Mouse (Mus musculus) erythroid progenitor cell, adult 5-6 weeks (primary cell): ENCODE measurements around the gene B4galt7. TPM values are rescaled to one million over a fixed set of nuclear protein-coding genes. Genes with fewer than 3 reads are reported as not detected.
"Not testable (repeated sequence)": the region's sequence is repeated elsewhere in the genome, so short reads cannot be mapped to it uniquely, and the experiment has no call there.

Source experiments
- ATAC-seq: replicated peaks from 2 replicates; pipeline ENCODE4 v1.8.0; 2016; ENCODE audit warnings: moderate number of reproducible peaks, mild to moderate bottlenecking, moderate TSS enrichment, inconsistent platforms; ENCODE audit not compliant: poor library complexity, low FRiP score, severe bottlenecking
- total RNA-seq, 2 experiments: library from RNA; stranded (forward) in 1 of 2; stranded (reverse) in 1 of 2; fragments of 150-400 nt in 1 of 2; fragments of 186-747, 209-891 nt in 1 of 2; gene quantifications; 2 replicates each; pipeline versions ENCODE4 v1.2.3 to v1.2.4; 2015 to 2017; ENCODE audit warnings: low replicate concordance in 2 of 2

The B4galt7 gene
- total RNA-seq (2015; ENCODE audit: low replicate concordance): 2.9 and 3.4 TPM in 2 replicates
- 0.53 and 4.0 TPM in 2 replicates for total RNA-seq (2017; ENCODE audit: low replicate concordance)

GRCm38 (mm10) chr13:55599566-55600540 lies at the start of gene B4galt7:
B4galt7 (plus strand) TSS chr13:55599896.
- peak; percentile 96 for ATAC-seq

- ATAC-seq: no peak
Observed at GRCm38 (mm10) chr13:55555921-55556320, 43.8 kb upstream of the B4galt7 start.

DNA sequence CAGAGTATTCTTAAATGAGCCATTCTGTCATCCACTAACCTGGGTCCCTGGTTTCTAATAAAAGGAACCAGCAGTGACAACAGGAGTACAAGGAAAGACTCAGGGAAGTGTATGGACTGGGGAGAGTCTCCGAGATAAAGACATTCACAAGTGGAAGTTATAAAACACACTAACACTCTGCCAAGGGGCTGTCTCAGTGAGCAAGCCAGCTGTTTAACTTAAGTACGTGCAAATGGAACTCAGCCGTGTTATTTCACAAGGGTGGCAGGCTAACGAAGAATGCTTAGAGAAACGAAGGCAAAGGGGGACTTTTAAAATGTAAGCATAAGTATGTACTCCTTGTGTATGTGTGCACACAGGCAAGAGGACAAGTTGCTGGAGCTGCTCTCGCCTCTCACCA lies 42.2 kb upstream of the B4galt7 start:
- ATAC-seq: no peak

DNA sequence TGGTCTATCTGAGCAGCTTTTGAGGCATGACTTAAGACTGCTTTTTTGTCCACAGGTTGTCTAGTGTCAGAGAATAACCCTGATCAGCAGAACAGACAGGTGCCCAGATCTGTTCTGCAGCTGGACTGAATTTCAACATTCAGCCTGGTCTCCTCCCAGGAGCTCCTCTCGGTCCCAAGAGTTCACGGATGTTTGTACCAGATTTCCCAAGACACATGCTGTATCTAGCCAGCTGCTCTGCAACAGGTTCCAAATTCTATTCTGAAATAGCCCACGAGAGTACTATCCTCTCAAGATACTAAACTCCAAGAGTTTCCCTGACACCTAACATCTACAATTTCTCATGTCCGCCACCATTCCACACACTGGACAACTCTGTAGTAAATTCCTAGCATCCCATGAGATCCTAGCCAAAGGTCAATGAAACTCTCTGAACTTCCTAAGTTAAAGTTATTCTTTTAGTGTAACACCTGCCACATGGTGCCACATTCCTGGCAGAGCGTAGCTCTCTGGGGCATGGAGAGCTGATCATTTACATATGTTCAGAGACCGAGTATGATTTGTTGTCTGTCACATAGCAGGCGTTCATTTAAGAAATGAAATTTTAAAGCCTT lies 36.3 kb upstream of the B4galt7 start:
- ATAC-seq: no peak

DNA sequence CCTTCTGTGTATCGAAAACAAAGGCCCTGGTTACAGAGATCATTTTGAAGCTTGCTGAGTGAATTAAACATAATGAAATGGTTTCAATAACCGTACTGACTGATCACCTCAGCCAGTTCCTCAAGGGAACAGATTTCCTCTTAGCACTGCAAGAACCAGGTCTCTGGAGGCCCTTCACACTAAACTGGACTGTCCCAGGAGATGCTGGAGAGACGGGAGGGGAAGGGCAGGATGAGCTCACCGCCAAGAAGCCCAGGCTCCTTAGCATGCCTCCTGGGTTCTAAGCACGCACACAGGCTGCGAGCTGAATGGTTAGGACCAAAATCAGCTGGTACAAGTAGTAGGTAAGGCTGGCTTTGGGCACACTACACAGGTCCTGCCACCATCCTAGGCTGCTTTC lies 32.7 kb upstream of the B4galt7 start:
- ATAC-seq: no peak

DNA sequence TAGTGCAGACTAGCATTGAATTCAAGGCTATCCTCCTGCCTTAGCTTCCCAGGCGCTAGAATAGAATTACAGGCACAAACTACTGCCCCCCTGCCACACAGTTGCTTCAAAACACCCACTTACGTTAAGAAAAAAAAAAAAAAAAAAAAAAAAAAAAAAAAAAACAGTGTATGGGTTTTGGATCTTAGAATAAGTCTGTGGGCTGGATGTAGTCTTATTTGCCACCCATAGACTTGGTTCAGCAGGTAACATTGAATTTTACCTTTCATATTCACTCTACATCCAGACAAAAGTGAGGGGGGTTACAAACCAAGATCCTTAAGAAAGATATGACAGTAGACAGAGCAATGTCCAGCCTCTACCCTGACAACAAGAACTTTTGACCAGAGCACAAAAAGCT lies 31.7 kb upstream of the B4galt7 start:
- no peak for ATAC-seq

DNA sequence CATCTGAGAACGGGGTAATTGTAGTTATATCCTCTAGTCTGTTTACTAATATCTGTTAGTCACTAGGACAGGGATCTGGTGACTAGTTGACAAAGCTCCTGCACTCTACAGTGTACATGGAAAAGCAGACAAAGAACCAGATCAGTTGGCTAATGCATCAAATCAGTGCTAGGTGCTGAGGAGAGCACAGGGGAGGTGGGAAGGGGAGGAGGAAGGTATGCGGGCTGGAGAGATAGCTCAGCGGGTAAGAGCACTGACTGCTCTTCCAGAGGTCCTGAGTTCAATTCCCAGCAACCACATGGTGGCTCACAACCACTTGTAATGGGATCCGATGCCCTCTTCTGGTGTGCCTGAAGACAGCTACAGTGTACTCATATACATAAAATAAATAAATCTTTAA lies 31.2 kb upstream of the B4galt7 start:
- ATAC-seq: not testable (repeated sequence)

DNA sequence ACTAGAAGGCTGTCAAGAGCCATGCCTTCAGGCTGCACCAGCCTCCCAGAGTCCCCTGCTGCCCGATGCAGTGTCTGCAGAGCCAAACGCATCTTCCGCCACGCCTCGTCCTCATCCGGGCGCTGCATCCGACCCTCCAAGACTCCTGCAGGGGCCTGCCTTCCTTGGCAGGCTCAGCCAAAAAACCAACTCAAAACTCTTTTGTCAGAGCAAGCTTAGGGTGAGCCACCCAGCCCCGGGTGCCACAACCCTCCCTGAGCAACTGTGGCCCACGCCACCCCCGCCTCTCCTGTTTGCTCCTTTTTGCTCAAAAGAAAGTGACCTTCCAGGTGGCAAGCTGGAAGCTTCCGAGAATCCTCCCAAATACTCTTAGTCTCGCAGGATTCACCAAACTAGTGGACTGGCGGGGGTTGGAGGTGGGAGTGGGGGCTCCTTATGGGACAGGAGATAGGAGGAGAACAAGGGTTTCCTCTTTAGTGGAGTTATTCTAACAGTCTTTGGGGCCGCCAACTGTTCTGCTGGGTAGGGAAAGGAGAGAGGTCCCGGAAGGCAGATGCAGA lies 29.9 kb upstream of the B4galt7 start:
- 0 out of 2 replicates have a peak, but pooled peaks have one; percentile 1 for ATAC-seq

GRCm38 (mm10) chr13:55570286-55570973 lies 29.3 kb upstream of the B4galt7 start:
- ATAC-seq: peak; percentile 22

GRCm38 (mm10) chr13:55571027-55571751 lies 28.5 kb upstream of the B4galt7 start, which contains the start of gene Fam193b:
Fam193b (minus strand) TSS chr13:55571120.
- peak; percentile 98 for ATAC-seq

DNA sequence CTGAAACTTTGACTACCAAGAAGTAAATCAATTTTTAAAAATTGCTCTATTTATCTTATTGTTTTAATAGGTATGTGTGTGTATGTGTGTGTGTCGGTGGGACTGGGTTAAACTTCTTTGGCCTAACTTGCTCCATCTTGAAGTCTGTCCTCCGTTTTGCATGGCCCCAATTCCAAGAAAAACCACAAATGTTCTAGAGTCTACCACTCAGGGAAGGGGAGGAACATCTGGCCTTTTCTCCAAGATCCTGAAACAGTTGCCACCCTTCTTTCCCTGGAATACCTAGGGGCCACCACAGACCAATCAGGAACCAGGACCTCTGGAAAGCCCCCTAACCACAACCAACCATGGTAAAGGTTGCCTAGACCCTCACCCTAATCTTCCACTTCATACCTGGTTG lies 27.7 kb upstream of the B4galt7 start:
- ATAC-seq: no peak

GRCm38 (mm10) chr13:55573432-55573831 lies 26.3 kb upstream of the B4galt7 start, which contains the start of gene Tmed9:
Tmed9 (plus strand) TSS chr13:55573732.
- ATAC-seq: no peak

- ATAC-seq: no peak
Observed at GRCm38 (mm10) chr13:55574321-55574720, 25.4 kb upstream of the B4galt7 start.

DNA sequence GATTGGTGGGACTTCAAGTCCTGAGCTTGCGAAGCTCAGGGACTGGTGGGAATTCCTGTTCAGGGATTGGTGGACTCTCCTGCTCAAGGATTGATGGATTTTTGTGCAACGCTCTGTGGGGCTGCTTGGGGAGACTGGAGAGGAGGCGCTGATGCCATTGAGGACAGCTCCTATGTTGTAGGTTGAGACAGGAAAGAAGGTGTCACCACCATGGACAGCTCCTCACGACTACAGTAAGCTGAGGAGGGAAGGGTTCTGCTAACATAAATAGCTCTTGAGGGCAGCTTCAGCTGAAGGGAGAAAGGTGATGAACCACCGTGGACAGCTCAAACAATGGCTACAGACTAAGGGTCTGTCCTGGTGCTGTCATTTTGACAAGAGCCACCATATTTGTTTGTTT lies 23.8 kb upstream of the B4galt7 start:
- no peak for ATAC-seq

DNA sequence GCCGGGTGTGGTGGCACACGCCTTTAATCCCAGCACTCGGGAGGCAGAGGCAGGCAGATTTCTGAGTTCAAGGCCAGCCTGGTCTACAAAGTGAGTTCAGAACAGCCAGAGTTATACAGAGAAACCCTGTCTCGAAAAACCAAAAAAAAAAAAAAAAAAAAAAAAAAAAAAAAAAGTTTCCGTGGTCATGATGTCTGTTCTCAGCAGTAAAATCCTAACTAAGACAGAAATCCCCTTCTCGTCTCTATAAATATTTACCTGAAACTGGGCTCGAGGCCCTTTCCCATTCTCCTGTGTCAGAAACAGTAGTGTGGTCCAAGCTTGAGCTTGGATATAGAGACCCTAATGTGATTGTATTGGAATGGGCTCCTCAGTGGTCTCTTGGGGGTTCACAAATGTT lies 22.8 kb upstream of the B4galt7 start:
- ATAC-seq: not testable (repeated sequence)

- no peak for ATAC-seq
Observed at GRCm38 (mm10) chr13:55578086-55578485, 21.6 kb upstream of the B4galt7 start.

- no peak for ATAC-seq
Observed at GRCm38 (mm10) chr13:55591961-55592490, 7.7 kb upstream of the B4galt7 start.

DNA sequence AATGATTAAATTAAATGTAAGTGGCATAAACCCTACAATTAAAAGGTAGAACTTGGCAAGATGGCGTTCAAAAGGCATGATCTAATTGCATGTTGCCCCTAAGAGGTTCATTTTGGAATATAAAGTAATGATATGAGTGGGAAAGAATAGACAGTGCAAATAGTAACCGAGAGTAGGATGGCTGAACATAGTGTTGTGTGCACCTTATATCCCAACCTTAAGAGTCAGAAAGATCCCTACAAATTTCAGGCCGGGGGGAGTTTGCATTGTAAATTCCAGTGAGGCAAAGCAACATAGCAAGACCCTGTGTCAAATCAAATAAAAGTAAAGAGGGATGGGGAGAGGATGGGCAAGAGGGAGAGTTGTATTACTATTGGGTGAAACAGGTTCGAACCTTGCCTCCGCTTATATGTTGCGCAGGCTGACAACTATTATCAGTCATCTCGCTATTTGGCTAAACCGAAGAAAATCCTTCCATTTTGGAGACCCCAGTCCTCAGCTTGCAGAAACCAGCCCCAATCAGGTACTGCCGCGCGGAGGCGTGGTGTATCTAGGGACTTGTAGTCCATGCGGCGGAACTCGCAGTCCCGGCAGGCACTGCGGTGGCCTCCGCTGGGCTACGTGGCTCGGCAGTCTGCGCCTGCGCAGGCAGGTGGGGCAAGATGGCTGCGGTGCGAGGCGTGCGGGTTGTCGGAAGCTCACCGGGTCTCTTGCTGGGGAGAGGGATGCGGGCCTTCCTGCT lies 7.0 kb upstream of the B4galt7 start:
- ATAC-seq: peak; percentile 100
